Mouse (Mus musculus): Measurements from ENCODE around the gene Sertad1.
A peak's percentile ranks its signal among the peaks of the same experiment; 100 is the strongest.

The Sertad1 gene

DNA sequence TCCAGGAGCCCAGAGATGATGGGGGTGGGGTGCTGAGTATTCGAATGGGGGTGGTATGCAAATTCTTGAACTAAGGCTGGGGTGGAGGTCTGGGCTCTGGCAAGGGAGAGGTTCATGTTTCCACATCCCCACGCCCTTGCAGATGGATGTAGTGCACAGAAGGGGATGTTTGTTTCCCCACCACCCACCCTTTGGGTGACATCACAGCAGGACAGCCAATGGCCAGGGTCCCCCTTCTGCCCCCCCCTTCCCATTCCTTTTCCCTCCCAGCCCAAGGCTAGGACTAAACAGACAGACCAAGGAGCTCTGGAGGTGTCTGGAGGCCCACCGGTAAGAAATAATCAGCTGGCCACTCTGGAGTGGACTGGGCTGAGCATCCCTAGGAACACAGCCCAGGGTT lies 12.3 kb downstream of the Sertad1 start, which contains the start of gene Prx:
TSS of gene Prx (plus strand) at position 289 of the 400 bp plus-strand sequence.
- DNase-seq (ENCODE audit: low spot score) = peak; percentile 38

DNA sequence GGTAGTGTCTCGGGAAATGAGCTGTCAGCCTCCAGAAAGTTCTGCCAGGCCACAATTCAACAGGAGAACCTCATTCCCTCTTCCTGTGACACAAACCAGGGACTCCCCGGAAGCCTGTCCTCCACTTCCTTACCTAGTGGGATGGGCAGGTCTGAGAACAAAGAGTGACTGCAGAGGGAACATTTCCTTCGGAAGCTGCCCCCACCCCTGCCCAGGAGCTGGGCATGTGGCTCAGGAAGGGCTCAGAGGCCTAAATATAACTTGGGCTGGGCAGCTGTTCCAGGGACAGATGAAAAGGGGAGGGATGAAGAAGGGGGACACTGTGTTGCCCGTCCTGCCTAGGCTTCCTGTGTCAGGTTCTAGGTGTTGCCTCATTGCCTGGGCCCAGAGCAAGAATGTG lies 14.9 kb downstream of the Sertad1 start:
- DNase-seq (ENCODE audit: low spot score) = peak; percentile 80

DNA sequence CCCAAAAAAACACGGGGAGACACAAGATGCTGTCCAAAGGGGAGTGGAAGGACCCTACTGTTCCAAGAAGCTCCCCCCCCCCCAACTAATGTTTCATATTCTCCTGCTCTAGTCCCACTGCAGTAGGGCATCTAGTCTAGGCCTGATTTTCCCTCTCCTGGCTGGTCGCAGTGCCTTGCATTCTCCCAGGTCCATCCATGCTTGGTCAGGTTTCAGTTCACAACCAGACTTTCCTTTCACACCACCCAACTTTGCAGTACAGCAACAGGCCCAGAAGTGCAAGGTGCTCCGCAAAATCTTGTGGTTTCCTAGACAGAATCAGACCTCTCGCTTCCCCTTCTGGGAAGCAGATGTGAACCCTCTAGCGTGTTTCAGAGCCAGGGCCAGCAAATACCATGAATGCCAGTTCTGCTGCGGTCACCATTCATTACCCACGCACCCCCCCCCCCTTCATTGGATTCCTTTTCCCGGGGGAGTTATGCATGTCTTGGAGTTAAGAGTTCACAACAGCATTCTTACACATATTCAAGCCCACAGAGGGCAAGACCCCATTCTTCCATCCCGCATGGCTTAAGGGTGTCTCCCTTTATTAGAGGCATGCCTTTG lies 20.2 kb downstream of the Sertad1 start:
- DNase-seq (ENCODE audit: low spot score) = no peak

DNA sequence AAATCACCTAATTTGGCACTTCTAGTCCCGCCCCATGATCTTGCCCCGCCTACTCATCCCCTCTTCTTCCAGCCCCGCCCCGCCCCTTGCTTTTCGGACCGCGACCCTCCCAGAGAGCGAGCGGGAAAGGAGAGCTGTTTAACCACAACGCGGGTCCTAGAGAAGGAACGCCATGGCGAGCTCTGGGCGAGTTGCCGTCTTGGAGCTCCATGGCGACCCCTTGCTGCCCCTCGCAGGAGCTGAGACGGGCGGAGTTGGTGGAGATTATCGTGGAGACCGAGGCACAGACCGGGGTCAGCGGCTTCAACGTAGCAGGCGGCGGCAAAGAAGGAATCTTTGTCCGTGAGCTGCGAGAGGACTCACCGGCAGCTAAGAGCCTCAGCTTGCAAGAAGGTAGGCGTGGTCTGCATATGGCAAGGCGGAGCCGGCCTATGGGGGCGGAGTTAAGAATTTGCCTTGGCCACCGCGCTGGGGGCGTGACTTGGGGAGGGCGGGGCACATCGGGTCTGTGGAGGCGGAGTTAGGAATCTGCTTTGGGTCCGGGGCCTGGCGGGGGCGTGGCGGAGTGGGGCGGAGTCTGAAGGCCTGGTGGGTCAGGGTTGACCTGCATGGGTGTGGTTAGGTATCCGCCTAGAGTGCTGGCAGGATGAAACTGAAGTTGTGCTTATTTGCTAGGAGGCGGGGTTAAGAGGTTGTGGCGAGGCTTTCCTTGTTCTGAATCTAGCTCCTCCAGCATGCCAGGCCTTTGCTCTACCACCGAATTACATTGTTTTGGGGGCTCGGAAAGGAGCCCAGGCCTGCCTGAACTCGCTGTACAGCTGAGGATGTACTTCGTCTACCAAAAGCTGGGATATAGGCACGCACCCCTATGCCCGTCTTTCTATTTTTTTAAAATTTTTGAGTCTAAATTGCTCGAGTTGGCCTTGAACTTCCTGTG lies 21.3 kb downstream of the Sertad1 start:
- peak; percentile 99 for DNase-seq (ENCODE audit: low spot score)

DNA sequence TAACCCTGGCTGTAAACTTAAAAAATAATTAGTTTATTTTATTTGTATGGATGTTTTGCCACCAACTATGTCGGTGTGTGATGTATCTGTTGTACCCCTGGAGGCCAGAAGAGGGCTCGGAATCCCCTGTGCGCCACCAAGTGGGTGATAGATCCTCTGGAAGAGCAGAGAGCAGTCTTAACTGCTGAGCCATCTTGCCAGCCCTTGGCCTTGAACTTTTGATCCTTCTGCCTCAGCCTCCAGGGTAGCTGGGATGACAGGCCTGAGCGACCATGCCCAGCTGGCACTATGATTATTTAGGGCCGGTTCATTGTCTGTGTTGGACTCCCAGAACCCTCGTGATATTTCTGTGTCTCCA lies 21.9 kb downstream of the Sertad1 start:
- DNase-seq (ENCODE audit: low spot score) = peak; percentile 77

DNA sequence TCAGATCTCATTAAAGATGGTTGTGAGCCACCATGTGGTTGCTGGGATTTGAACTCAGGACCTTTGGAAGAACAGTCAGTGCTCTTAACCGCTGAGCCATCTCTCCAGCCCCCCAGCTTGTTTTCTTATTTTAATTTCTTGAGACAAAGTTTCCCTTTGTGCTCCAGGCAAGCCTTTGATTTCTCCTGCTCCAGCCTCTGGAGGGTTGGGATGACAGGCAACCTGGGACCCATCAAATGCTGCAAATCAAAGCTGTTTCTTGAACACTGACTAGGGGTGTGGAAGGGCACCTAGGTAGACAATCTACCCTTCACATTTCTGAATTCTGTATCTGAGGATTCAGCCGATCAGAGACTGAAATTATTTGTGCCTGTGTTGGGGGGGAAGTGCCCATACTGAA lies 24.1 kb downstream of the Sertad1 start:
- no peak for DNase-seq (ENCODE audit: low spot score)

DNA sequence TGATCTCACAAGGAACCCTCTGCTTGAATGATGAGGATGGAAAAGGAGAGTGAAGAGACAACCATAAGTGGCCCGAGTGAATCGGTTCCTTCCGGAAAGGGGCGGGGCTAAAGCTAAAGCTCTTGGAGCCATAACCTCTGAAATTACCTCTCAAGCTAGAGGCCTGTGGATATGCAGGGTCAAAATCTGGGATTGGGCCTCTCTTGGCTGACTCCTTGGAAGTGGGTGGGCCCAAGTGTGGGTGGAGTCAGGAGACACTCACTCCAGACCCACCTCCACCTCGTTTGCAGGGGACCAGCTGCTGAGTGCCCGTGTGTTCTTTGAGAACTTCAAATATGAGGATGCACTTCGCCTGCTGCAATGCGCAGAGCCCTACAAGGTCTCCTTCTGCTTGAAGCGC lies 28.3 kb downstream of the Sertad1 start:
- no peak for DNase-seq (ENCODE audit: low spot score)

DNA sequence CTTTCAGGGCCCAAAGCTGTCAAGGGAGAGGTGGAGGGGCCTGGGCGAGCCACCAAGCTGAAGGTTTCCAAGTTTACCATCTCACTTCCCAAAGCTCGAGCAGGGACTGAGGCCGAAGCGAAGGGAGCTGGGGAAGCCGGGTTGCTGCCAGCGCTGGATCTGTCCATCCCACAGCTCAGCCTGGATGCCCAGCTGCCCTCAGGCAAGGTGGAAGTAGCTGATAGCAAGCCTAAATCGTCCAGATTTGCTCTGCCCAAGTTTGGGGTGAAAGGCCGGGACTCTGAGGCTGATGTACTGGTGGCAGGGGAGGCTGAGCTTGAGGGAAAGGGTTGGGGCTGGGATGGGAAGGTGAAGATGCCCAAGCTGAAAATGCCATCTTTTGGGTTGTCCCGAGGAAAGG lies 31.6 kb downstream of the Sertad1 start:
- DNase-seq (ENCODE audit: low spot score) = no peak

DNA sequence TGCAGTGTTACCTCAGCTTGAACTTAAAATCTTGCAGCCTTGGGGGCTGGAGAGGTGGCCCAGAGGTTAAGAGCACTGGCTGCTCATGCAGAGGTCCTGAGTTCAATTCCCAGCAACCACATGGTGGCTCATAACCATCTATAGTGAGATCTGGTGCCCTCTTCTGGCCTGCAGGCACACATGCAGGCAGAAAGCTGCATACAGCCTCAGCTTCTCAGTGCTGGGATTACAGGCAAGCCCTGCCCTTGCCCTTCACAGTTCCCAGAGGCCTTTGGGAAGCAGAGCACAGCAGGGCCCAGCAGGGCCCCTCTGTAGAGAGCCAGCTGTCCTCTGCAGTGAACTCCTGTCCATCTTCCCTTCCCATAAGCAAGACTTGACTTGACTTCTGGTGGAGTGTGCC lies 33.4 kb downstream of the Sertad1 start:
- DNase-seq (ENCODE audit: low spot score) = no peak

DNA sequence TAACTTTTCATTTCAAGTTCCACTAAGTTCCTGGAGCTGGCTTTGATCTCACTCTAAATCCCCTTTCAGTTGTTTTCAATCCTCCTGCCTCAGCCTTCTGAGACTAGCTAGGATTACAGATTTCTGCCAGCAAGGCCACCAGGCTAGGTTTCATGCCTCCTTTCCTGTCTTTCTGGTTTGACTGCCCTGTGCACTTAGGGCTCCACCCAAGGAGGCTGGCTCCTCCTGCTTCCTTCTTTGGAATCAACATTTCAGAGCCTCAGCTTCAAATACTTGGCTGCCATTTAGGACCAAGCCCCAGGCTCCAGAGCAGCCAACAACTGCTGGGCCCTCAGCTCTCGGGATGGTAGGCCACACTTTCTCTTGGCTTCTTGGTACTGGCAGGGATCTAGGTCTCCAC lies 33.9 kb downstream of the Sertad1 start:
- DNase-seq (ENCODE audit: low spot score) = peak; percentile 61

DNA sequence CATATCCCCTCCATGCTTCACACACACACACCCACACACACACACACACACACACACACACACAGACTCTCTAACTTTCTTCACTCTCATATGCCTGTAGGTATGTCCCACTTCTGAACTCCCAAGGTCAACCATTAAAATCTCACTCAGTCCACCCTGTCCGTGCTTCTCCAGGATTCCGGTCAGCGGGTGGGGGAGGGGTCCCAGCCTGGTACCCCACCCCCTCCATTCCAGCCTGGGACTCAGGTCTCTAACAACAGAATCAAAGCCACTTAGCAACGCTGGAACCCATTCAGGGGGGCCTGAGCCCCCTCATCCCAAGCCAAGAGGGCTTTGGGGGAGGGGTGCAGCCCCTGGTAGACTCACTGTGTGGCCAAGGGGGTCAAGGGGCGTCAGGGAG lies 36.3 kb downstream of the Sertad1 start, which contains the start of gene Hipk4:
TSS of gene Hipk4 (plus strand) at position 301 of the 400 bp plus-strand sequence.
- no peak for DNase-seq (ENCODE audit: low spot score)

DNA sequence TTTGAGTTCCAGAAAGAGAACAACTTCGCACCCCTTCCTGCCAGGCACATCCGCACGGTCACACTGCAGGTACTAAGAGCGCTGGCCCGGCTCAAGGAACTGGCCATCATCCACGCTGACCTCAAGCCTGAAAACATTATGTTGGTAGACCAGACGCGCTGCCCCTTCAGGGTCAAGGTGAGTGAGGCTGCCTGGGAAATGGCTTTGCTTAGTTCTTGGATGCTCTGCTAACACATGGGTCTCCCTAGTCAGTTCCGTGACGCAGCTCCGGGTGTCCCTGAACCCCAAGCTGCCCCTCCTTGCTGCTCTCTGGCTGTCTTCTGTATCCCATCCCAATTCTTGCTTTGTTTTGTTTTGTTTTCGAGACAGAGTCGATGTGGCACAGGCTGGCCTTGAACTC lies 37.1 kb downstream of the Sertad1 start:
- no peak for DNase-seq (ENCODE audit: low spot score)

DNA sequence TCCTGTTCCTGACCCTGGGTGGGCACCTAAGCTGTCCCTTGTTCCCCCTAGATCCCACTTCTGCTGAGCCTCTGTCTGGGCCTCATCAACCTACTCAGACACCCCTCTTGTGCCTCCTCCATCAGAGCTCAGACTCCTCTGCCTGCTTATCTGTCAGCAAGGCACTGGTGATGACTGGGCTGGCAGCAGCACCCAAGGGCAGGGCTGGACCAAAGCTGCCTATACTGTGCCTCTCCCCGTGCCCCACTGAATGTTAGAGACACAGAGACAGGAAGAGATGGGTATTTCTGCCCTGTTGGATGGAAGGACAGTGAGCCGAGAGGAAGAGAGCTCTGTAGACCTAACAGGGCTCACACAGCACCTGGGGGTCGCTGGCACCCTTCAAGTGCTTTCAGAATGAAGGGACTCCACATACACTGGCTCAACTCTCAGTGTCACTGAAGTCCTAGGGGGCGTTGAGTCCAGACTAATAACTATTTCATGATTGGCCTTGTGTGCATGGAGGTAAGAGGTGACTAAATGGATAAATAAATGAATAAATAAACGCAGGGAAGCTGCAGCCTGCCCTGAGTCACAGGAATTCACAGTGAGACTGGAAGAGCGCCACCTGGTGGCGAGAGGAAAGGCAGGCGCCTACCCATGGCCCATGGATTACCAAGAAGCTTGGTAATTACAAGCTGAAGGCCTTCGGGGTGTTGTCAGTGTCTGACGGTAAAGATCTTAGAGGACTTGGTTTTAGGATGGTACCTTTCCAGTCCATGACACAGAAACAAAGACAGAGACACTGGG lies 39.5 kb downstream of the Sertad1 start:
- peak; percentile 74 for DNase-seq (ENCODE audit: low spot score)

DNA sequence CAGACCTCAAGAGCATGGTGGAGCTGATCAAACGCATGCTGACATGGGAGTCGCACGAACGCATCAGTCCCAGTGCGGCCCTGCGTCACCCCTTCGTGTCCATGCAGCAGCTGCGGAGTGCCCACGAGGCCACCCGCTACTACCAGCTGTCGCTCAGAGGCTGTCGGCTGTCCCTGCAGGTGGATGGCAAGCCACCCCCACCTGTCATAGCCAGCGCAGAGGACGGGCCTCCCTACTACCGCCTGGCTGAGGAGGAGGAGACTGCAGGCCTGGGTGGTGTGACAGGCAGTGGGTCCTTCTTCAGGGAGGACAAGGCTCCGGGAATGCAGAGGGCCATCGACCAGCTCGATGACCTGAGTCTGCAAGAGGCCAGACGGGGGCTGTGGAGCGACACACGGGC lies 42.4 kb downstream of the Sertad1 start:
- no peak for DNase-seq (ENCODE audit: low spot score)

DNA sequence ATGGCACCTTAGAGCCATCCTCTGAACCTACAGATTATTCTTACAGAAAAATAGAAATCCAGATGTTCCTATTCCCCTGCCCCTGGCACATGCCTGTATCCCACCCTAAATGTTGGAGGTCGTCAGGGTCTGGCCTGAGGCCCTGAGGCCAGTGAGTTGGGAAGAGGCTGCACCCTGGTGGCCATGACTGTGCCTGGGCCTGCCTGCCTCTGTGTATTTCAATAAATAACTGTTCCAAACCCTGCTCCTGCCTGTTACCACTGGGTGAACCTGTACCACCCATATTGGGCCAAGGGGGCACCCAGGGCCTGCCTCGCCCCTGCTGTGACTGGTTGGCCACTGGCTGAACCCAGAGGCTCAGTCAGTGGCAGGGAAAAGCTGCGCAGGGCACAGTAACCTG lies 44.2 kb downstream of the Sertad1 start:
- DNase-seq (ENCODE audit: low spot score) = no peak

DNA sequence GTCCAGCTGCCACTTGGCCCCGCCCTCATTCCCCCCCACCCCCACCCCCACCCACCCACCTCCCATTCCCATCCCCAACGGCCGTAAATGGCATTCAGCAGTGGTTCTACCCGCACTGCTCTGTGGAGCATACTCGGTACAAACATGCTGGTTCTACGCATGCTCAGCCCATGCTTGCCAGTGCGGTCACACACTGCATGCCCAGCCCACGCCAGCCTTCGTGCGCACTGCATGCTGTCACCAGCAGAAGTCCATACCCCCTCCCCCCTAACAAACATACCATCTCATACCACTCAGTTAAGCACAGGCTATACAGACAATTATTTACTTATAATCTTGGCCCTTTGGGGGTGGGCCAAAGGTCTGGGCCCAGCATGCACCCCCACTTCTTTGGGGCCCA lies 45.0 kb downstream of the Sertad1 start:
- no peak for DNase-seq (ENCODE audit: low spot score)

DNA sequence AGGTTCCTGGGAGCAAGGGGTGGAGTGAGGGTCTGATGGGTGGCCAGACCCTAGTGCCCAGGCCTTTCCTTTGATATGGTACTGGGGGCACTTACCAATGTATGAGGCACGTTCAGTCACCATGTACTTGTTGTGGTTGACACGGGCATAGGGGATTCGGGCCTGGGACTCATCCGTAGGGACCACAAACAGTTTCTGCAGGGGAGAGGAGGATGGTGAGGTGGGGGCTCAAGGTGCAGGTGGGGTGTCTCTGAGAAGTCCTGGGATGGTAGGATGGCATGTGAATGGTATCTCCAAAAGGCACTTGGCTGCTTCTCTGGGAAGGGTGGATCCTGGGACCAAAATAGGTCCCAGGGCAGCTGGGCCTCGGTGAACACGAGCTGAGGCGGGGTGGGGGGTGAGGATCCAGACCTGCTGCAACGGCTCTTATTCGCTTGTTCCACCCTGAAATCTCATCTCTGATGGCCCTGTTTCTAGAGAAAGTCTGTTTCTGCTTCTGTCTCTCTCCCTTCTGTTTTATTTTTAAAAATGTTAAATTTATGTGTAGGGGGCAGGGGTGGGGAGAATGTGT lies 45.9 kb downstream of the Sertad1 start:
- DNase-seq (ENCODE audit: low spot score) = no peak

DNA sequence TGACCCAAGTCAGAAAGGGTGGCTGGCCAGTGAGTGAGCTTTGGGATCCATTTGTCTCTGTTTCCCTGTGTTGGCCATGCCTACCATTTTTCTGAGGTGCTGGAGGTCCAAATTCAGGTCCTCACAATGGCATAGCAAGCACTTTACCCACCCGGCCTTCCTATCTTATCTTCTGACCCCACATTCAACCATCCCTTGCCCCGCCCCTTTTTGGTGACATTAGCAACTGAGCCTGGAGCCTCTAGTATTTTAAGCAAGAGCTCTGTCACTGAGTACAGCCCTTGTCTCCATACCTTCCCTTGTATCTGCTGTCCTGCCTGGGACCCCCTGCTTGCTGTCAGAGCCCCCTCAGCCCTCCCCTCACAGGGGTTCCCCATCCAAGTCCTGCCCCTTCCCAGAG lies 48.7 kb downstream of the Sertad1 start:
- no peak for DNase-seq (ENCODE audit: low spot score)

DNA sequence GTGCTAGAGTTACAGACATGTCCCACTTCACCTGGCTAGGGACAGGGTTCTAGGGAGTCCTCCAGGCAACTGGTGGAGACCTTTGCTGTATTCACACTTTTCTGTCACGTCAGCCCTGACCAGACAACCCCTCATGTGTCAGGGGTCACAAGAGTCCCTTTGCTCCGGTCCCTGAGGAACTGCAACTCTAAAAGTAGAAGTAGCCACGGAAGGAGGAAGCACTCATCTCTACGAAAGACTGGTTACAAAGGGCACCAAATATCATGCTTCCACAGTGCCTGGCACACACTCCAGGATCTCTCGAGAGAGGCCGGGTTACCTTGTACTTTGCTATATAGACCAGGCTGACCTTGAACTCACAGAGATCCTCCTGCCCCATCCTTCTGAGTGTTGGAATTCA lies 49.9 kb downstream of the Sertad1 start:
- no peak for DNase-seq (ENCODE audit: low spot score)

DNA sequence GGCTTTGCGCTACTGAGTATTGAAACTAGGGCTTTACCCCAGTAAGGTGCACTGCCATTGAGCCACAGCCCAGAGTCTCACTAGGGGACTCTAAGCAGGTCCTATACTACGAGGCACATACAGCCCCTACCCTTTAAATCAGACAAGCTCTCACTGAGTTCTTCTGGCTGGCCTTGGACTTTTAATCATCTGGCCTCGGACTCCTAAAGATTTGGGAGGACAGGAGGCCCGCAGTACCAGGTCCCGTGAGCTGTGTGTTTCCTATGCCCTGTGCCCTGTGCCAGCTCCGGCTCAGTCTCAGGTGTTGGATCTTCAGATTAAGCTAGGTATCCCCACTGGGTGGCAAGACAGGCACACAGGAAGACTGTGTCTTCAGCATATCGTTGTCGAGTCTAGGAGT lies 51.3 kb downstream of the Sertad1 start:
- DNase-seq (ENCODE audit: low spot score) = no peak

DNA sequence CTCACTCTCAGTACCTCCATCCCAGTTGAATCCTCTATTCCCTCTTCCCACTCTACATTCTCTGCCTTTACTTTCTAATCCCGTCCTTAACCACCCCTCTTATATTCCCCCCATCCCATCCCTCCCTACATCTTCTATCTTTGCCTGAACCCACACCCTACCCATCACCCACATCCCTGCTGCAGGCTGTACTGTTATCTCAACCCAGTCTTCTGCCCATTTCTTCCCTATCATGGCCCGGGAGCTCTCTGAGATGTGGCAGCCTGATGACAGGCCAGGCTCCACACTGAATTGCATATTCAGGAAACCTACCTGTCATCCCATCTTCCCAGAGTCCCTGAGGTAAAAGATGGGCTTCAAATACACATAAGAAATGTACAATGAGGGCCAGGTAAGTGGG lies 52.1 kb downstream of the Sertad1 start:
- no peak for DNase-seq (ENCODE audit: low spot score)
